Mouse (Mus musculus) hindbrain, embryonic 16.5 days (tissue): Measurements from ENCODE around the gene Epor. TPM values are rescaled to one million over a fixed set of nuclear protein-coding genes. Genes with fewer than 3 reads are reported as not detected.

ENCODE experiments used
- ATAC-seq: fragments of 200-750 bp; cut with Nextera tagmentation; 2 replicates; pipeline ENCODE4 v1.8.0; 2017; ENCODE audit warnings: moderate TSS enrichment, moderate library complexity
- H3K27ac ChIP-seq: fragments of 300-500 bp; sonication (generic); 2 replicates; pipeline ENCODE4 v1.5.1; 2014; ENCODE audit warnings: low read depth, mild to moderate bottlenecking, control low read depth, low read length, moderate library complexity
- H3K27me3 ChIP-seq: fragments of 300-500 bp; sonication (generic); replicated peaks from 2 replicates; pipeline ENCODE4 v1.6.1; 2014; ENCODE audit warnings: low read length; ENCODE audit not compliant: control insufficient read depth, insufficient read depth
- H3K36me3 ChIP-seq: fragments of 300-500 bp; sonication (generic); 2 replicates; pipeline ENCODE4 v1.6.1; 2014; ENCODE audit warnings: mild to moderate bottlenecking, low read length, moderate library complexity, mixed read lengths; ENCODE audit not compliant: control insufficient read depth, insufficient read depth
- H3K4me1 ChIP-seq: fragments of 300-500 bp; sonication (generic); 2 replicates; pipeline ENCODE4 v1.6.1; 2014; ENCODE audit warnings: low read depth, low read length; ENCODE audit not compliant: control insufficient read depth, insufficient read depth
- H3K4me2 ChIP-seq: fragments of 300-500 bp; sonication (generic); 2 replicates; pipeline ENCODE4 v1.6.1; 2014; ENCODE audit warnings: mild to moderate bottlenecking, low read length, control low read depth, moderate library complexity
- H3K4me3 ChIP-seq: fragments of 300-500 bp; sonication (generic); 2 replicates; pipeline ENCODE4 v1.5.1; 2014; ENCODE audit warnings: mild to moderate bottlenecking, low read length, control low read depth, moderate library complexity
- H3K9ac ChIP-seq: fragments of 300-500 bp; sonication (generic); 2 replicates; pipeline ENCODE4 v1.6.1; 2014; ENCODE audit warnings: low read depth, mild to moderate bottlenecking, control low read depth, low read length, moderate library complexity
- H3K9me3 ChIP-seq: fragments of 300-500 bp; sonication (generic); 2 replicates; pipeline ENCODE4 v1.6.1; 2014; ENCODE audit warnings: mild to moderate bottlenecking, low read length, moderate library complexity; ENCODE audit not compliant: control insufficient read depth
- WGBS: fragments of 180-500 bp; shearing (Covaris S2); extraction: QIAGEN DNeasy Blood & Tissue Kit; methylation state at CpG from one replicate; pipeline ENCODE4 v1.1.7; 2014; 5-methylcytosine and 5-hydroxymethylcytosine counted together
- polyA plus RNA-seq: library from polyadenylated mRNA; unstranded; fragments of >200 nt; fragmentation: Nextera tagmentation; extraction: Ambion mirVana; gene quantifications from 2 replicates; pipeline ENCODE4 v1.2.1, GENCODE M21; 2015

The Epor gene
- polyA plus RNA-seq, result 1.2 and 1.4 TPM in 2 replicates

DNA sequence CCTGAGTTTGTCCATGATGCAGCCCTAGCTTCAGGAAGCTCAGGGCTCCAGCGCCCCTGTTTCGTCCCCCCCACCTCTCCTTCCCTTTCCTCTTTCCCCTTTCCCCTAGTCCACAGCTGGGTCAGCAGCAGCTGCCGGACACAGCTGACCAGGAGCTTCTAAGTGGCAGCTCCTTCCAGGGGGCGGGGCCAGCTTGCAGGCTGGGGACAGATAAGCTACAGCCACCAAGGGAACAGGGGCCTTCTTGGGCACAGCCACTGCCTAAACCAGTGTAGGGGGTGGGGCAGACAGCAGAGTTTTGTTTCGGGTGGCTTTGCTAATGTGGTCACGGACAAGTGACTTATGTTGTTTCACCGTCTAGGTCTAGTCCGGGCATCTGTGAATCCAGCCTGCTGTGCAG lies at the start of gene Epor:
Epor (minus strand) TSS at position 90 of the 400 bp plus-strand sequence.
- peak within 1 kb of the TSS; percentile 59 for H3K4me2 ChIP-seq
- H3K9ac ChIP-seq, result peak within 1 kb of the TSS; percentile 41
- peak; percentile 35; the same call in 1 of the 2 replicates for ATAC-seq
- H3K4me1 ChIP-seq, result peaks cover 15% of the 10 kb centered on the region
- no peak within 1 kb of the TSS for H3K27ac ChIP-seq
- 14% methylated on average over 8 of the region's 8 CpGs for WGBS
- peaks cover 35% of the 10 kb centered on the region for H3K27me3 ChIP-seq
- H3K9me3 ChIP-seq, result no peaks in the 10 kb centered on the region
- H3K4me3 ChIP-seq, result peak within 1 kb of the TSS; percentile 41
- H3K36me3 ChIP-seq, result no peaks in the 10 kb centered on the region

DNA sequence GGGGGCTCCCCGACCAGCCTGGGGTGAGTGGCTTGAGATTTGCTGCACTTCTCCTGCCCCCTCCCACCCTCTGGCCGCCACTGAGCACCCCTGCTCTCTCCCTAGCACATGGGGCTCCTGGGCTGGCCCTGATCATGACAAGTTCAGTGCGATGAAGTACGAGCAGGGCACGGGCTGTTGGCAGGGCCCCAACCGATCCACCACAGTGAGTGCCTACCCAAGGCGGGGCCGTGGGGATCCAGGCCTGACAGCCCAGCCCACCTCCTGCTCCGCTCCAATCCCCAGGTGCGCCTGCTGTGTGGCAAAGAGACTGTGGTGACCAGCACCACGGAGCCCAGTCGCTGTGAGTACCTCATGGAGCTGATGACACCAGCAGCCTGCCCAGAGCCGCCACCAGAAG lies 49.4 kb upstream of the Epor start:
- Histone ChIP-seq H3K4me1 (no peaks in the 10 kb centered on the region), H3K27ac (no peak overlapping the region), H3K9ac (no peak overlapping the region), H3K9me3 (no peaks in the 10 kb centered on the region), H3K27me3 (no peaks in the 10 kb centered on the region), H3K36me3 (peaks cover 63% of the 10 kb centered on the region), H3K4me2 (no peak overlapping the region), H3K4me3 (no peak overlapping the region)
- ATAC-seq, result peak; percentile 27; the same call in 1 of the 2 replicates
- WGBS, result 91% methylated on average over 13 of the region's 13 CpGs

GRCm38 (mm10) chr9:22011055-22011454 lies 47.7 kb upstream of the Epor start:
- Histone ChIP-seq H3K4me3 (no peak overlapping the region), H3K9ac (no peak overlapping the region), H3K4me2 (no peak overlapping the region), H3K9me3 (no peaks in the 10 kb centered on the region), H3K27ac (no peak overlapping the region), H3K36me3 (peaks cover 67% of the 10 kb centered on the region), H3K4me1 (no peaks in the 10 kb centered on the region), H3K27me3 (no peaks in the 10 kb centered on the region)
- ATAC-seq, result peak; percentile 21; the same call in 1 of the 2 replicates
- 91% methylated on average over 5 of the region's 5 CpGs for WGBS

- ATAC-seq, result no peak
- no peak overlapping the region for H3K4me3 ChIP-seq
- H3K9me3 ChIP-seq, result no peaks in the 10 kb centered on the region
- no peaks in the 10 kb centered on the region for H3K27me3 ChIP-seq
- peaks cover 25% of the 10 kb centered on the region for H3K36me3 ChIP-seq
- H3K4me1 ChIP-seq, result peaks cover 24% of the 10 kb centered on the region
- 92% methylated on average over 12 of the region's 12 CpGs for WGBS
- H3K9ac ChIP-seq, result no peak overlapping the region
- H3K27ac ChIP-seq, result no peak overlapping the region
- H3K4me2 ChIP-seq, result no peak overlapping the region
These were observed 41.2 kb upstream of the Epor start for GRCm38 (mm10) chr9:22004546-22004945.

GRCm38 (mm10) chr9:22003163-22003554 lies 39.9 kb upstream of the Epor start:
- H3K4me2 ChIP-seq, result peak overlapping the region; percentile 91
- peak overlapping the region; percentile 75 for H3K4me3 ChIP-seq
- peak overlapping the region; percentile 77 for H3K9ac ChIP-seq
- no peaks in the 10 kb centered on the region for H3K9me3 ChIP-seq
- WGBS, result 0% methylated on average over 18 of the region's 18 CpGs
- peak overlapping the region; percentile 77 for H3K27ac ChIP-seq
- no peaks in the 10 kb centered on the region for H3K27me3 ChIP-seq
- peaks cover 24% of the 10 kb centered on the region for H3K4me1 ChIP-seq
- ATAC-seq, result no peak
- H3K36me3 ChIP-seq, result peaks cover 14% of the 10 kb centered on the region; the same call in 1 of the 2 replicates

- H3K4me1 ChIP-seq, result peaks cover 24% of the 10 kb centered on the region
- peak within 1 kb of the TSS; percentile 91 for H3K4me2 ChIP-seq
- H3K4me3 ChIP-seq, result peak within 1 kb of the TSS; percentile 75
- H3K27me3 ChIP-seq, result no peaks in the 10 kb centered on the region
- peak within 1 kb of the TSS; percentile 77 for H3K9ac ChIP-seq
- H3K27ac ChIP-seq, result peak within 1 kb of the TSS; percentile 77
- WGBS, result 6% methylated on average over 57 of the region's 57 CpGs
- peaks cover 9% of the 10 kb centered on the region; the same call in 1 of the 2 replicates for H3K36me3 ChIP-seq
- no peaks in the 10 kb centered on the region for H3K9me3 ChIP-seq
- peak; percentile 99 for ATAC-seq
These were observed 39.2 kb upstream of the Epor start, which contains the start of the genes Ccdc151 and Prkcsh for GRCm38 (mm10) chr9:22002194-22003162. Ccdc151 (minus strand) TSS chr9:22002634. Prkcsh (plus strand) TSS chr9:22002806.

DNA sequence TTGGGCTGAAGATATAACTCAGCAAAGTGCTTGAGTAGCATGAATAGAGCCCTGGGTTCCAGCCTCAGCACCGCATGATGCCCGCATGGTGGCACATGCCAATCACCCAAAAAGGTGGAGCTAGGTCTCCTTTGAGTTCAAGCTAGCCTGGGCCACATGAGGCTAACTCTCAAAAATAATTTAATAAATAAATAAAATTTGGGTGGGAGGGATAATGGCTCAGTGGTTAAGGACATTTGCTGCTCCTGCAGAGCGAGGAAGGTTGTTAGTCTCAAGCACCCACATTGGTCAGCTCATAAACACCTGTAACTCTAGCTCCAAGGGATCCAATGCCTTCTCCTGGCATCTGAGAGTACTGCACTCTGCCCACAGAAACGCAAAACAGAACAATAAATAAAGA lies 38.3 kb upstream of the Epor start:
- H3K9ac ChIP-seq, result no peak overlapping the region
- no peaks in the 10 kb centered on the region for H3K9me3 ChIP-seq
- no peak for ATAC-seq
- peaks cover 9% of the 10 kb centered on the region; the same call in 1 of the 2 replicates for H3K36me3 ChIP-seq
- 92% methylated on average over 4 of the region's 4 CpGs for WGBS
- H3K4me3 ChIP-seq, result no peak overlapping the region
- no peak overlapping the region for H3K27ac ChIP-seq
- peaks cover 24% of the 10 kb centered on the region for H3K4me1 ChIP-seq
- H3K4me2 ChIP-seq, result peak overlapping the region; percentile 72
- no peaks in the 10 kb centered on the region for H3K27me3 ChIP-seq

- Histone ChIP-seq H3K4me3 (no peak overlapping the region), H3K27ac (no peak overlapping the region), H3K36me3 (peaks cover 3% of the 10 kb centered on the region; the same call in 1 of the 2 replicates), H3K4me2 (no peak overlapping the region), H3K9me3 (no peaks in the 10 kb centered on the region), H3K4me1 (peaks cover 18% of the 10 kb centered on the region), H3K9ac (no peak overlapping the region), H3K27me3 (no peaks in the 10 kb centered on the region)
- WGBS, result 92% methylated on average over 6 of the region's 6 CpGs
- no peak for ATAC-seq
These were observed 37.0 kb upstream of the Epor start for GRCm38 (mm10) chr9:22000296-22000695.

DNA sequence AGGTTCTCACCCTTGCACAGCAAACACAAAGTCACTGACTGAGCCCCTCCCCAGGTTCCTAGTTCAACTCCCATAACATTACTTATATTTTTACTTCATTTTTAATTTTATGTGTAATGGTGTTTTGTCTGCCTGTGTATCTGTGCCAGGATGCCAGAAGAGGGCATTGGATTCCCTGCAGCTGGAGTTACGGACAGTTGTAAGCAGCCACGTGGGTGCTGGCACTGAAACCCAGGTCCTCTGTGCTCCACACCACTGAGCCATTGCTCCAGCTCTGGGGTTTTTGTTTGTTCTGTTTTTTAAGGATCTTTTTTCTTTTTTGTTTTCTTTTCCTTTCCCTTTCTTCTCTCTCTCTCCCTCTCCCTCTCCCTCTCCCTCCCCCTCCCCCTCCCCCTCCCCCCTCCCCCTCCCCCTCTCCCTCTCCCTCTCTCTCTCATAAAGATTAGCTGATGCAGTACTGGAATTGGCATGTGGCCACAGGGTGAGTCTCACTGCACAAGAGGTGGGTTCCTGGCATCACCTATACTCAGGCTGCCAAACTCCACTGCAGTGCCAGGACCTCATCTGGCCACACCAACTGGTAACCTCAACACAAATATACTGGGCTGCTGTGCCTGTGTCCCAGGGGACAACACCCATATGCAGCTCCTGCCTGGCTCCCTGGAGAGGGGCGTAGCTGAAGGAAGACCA lies 33.0 kb upstream of the Epor start:
- Histone ChIP-seq H3K9me3 (no peaks in the 10 kb centered on the region), H3K4me1 (no peaks in the 10 kb centered on the region), H3K4me2 (no peak overlapping the region), H3K4me3 (no peak overlapping the region), H3K27ac (no peak overlapping the region), H3K27me3 (peaks cover 10% of the 10 kb centered on the region), H3K36me3 (no peaks in the 10 kb centered on the region), H3K9ac (no peak overlapping the region)
- ATAC-seq, result no peak
- WGBS, result 89% methylated on average over 3 of the region's 3 CpGs
